In genomic region chr5:143061511-143061910, GRCm38 (mm10) we compare ENCODE assay signal across 9 mouse cellular contexts. TPM values are rescaled to one million over a fixed set of nuclear protein-coding genes. Genes with fewer than 3 reads are reported as not detected.
DNase-seq lines count a peak whose midpoint lies in the region; ATAC-seq lines count a peak whose summit lies in the region.
"Had no signal": no experiment of that assay in that cellular context is flagged by ENCODE, and none has a peak within 500 bp of the region (broad histone marks: within the 10 kb centered on the region; RNA-seq: fewer than 3 reads in every experiment).

No protein-coding gene starts in this region.

- peaks cover 62% of the 10 kb centered on the region for H3K4me1 ChIP-seq in heart, embryonic 10.5 days
- H3K4me1 ChIP-seq in midbrain, embryonic 12.5 days, result peaks cover 9% of the 10 kb centered on the region

- peaks cover 43% of the 10 kb centered on the region for H3K36me3 ChIP-seq in heart, embryonic 10.5 days
- peaks cover 37% of the 10 kb centered on the region for H3K36me3 ChIP-seq in midbrain, embryonic 12.5 days

- no peak for ATAC-seq in midbrain, embryonic 12.5 days (ENCODE audit: low FRiP score, low read depth)

- no peak for DNase-seq in heart, embryonic 10.5 days (ENCODE audit: low spot score)
- no peak for DNase-seq in heart, adult 8-10 months (ENCODE audit: low spot score)
- peak; percentile 80 for DNase-seq in brain, adult 2 months (ENCODE audit: low read depth, low spot score)
- DNase-seq in heart, postnatal 10 days, result peak; percentile 72
- no peak for DNase-seq in ovary, postnatal 36 days (ENCODE audit: low spot score)
- DNase-seq in layer of hippocampus, adult 18-20 months (ENCODE audit: low spot score in 2 of 2), result no peak
- DNase-seq: layer of hippocampus, adult 9-11 months; right cerebral cortex, postnatal 25 days had no signal

- no peaks in the 10 kb centered on the region for H3K27me3 ChIP-seq in heart, embryonic 10.5 days (ENCODE audit: insufficient read depth, poor library complexity, severe bottlenecking)
- no peaks in the 10 kb centered on the region; the same call in 1 of the 2 replicates for H3K27me3 ChIP-seq in midbrain, embryonic 12.5 days

- H3K9ac ChIP-seq in midbrain, embryonic 12.5 days (replicated peaks), result no peak overlapping the region

- peak overlapping the region; percentile 83 for H3K27ac ChIP-seq in heart, embryonic 10.5 days
- H3K27ac ChIP-seq in midbrain, embryonic 12.5 days (replicated peaks), result peak overlapping the region; percentile 75

- intact Hi-C loops in heart, postnatal 10 days (cut with DNase I), result no loop called here

- H3K9me3 ChIP-seq in heart, embryonic 10.5 days, result no peaks in the 10 kb centered on the region
- H3K9me3 ChIP-seq in midbrain, embryonic 12.5 days, result no peaks in the 10 kb centered on the region

- no peak overlapping the region for H3K4me3 ChIP-seq in heart, embryonic 10.5 days
- no peak overlapping the region for H3K4me3 ChIP-seq in midbrain, embryonic 12.5 days

- WGBS in heart, embryonic 10.5 days, result 41% methylated on average over 3 of the region's 3 CpGs
- WGBS in midbrain, embryonic 12.5 days, result 35% methylated on average over 3 of the region's 3 CpGs

- H3K4me2 ChIP-seq in midbrain, embryonic 12.5 days (replicated peaks), result 0 out of 2 replicates have a peak overlapping the region, but pooled peaks have one; percentile 5

RNA-seq across cellular contexts. Expression of gene Rnf216, which starts 51.3 kb away (rescaled TPM):
- 37.9 and 40.6 TPM in 2 replicates for polyA plus RNA-seq in heart, embryonic 10.5 days (2016; fragmentation: Nextera tagmentation; extraction: Ambion mirVana)
- 10 to 100 TPM; 22.2 to 24.3 (median 24.0) TPM for total RNA-seq in heart, adult 8-10 months (2022)
- total RNA-seq in heart, postnatal 10 days (2021), result 10 to 100 TPM; 33.4 to 33.5 TPM
- 49.8 and 51.1 TPM in 2 replicates for polyA plus RNA-seq in midbrain, embryonic 12.5 days (2016; fragmentation: Nextera tagmentation; extraction: Ambion mirVana)
- total RNA-seq in layer of hippocampus, adult 18-20 months (2021), result 10 to 100 TPM; 48.2 to 49.3 TPM

Comparison
In these comparisons a context has a peak if more than half of its experiments do, and no peak if none do; other contexts are left out.
1. DNase-seq: peak in brain, adult 2 months (single experiment) and heart, postnatal 10 days (2 of 2); none in heart, embryonic 10.5 days (single experiment), heart, adult 8-10 months (single experiment), ovary, postnatal 36 days (single experiment) and layer of hippocampus, adult 18-20 months (0 of 2).